8 mouse cellular contexts compared by ENCODE assay signal in genomic region chr2:181038644-181039355, GRCm38 (mm10). TPM values are rescaled to one million over a fixed set of nuclear protein-coding genes. Genes with fewer than 3 reads are reported as not detected.
DNase-seq lines count a peak whose midpoint lies in the region; ATAC-seq lines count a peak whose summit lies in the region.

No protein-coding gene starts in this region.

- peaks cover 23% of the 10 kb centered on the region for H3K27me3 ChIP-seq in hindbrain, embryonic 12.5 days
- H3K27me3 ChIP-seq in liver, embryonic 13.5 days = peaks cover 74% of the 10 kb centered on the region
- H3K27me3 ChIP-seq in stomach, embryonic 16.5 days (ENCODE audit: control insufficient read depth, insufficient read depth, low read length) = peaks cover 33% of the 10 kb centered on the region

- ATAC-seq in hindbrain, embryonic 12.5 days (ENCODE audit: low FRiP score) = peak; percentile 14; the same call in 1 of the 2 replicates
- ATAC-seq in liver, embryonic 13.5 days (ENCODE audit: low read depth) = no peak
- peak; percentile 27; the same call in 1 of the 2 replicates for ATAC-seq in stomach, embryonic 16.5 days (ENCODE audit: insufficient read depth, low FRiP score)

- H3K27ac ChIP-seq in hindbrain, embryonic 12.5 days = peak overlapping the region; percentile 71; the same call in 1 of the 2 replicates
- H3K27ac ChIP-seq in liver, embryonic 13.5 days = no peak overlapping the region
- H3K27ac ChIP-seq in stomach, embryonic 16.5 days (ENCODE audit: low read length) = no peak overlapping the region

- H3K4me1 ChIP-seq in hindbrain, embryonic 12.5 days = peaks cover 52% of the 10 kb centered on the region
- H3K4me1 ChIP-seq in liver, embryonic 13.5 days (replicated peaks) = 0 out of 2 replicates have a peak, but pooled peaks cover 3% of the 10 kb centered on the region
- peaks cover 13% of the 10 kb centered on the region; the same call in 1 of the 2 replicates for H3K4me1 ChIP-seq in stomach, embryonic 16.5 days (ENCODE audit: control insufficient read depth, insufficient read depth, low read length)

- H3K36me3 ChIP-seq in hindbrain, embryonic 12.5 days = 0 out of 2 replicates have a peak, but pooled peaks cover 7% of the 10 kb centered on the region
- H3K36me3 ChIP-seq in liver, embryonic 13.5 days = no peaks in the 10 kb centered on the region
- no peaks in the 10 kb centered on the region for H3K36me3 ChIP-seq in stomach, embryonic 16.5 days (ENCODE audit: control insufficient read depth, insufficient read depth, low read length)

- H3K4me2 ChIP-seq in hindbrain, embryonic 12.5 days (replicated peaks) = peak overlapping the region; percentile 84
- peak overlapping the region; percentile 62 for H3K4me2 ChIP-seq in liver, embryonic 13.5 days
- H3K4me2 ChIP-seq in stomach, embryonic 16.5 days (ENCODE audit: low read depth, low read length) = peak overlapping the region; percentile 72

- peak overlapping the region; percentile 73 for H3K4me3 ChIP-seq in hindbrain, embryonic 12.5 days
- H3K4me3 ChIP-seq in liver, embryonic 13.5 days (replicated peaks) = peak overlapping the region; percentile 46
- peak overlapping the region; percentile 54 for H3K4me3 ChIP-seq in stomach, embryonic 16.5 days (replicated peaks; ENCODE audit: low read length)

- DNase-seq in cerebellum, postnatal 36 days = peak; percentile 17 to 34
- DNase-seq in cerebellum, adult 8-10 months = no peak
- peak; percentile 9 for DNase-seq in urinary bladder, postnatal 25 days (ENCODE audit: low spot score)
- no peak for DNase-seq in urinary bladder, postnatal 14 days (ENCODE audit: low spot score)
- no peak for DNase-seq in liver, embryonic 13.5 days
- DNase-seq in thymus, postnatal 14 days = no peak

- H3K9ac ChIP-seq in hindbrain, embryonic 12.5 days = peak overlapping the region; percentile 84
- H3K9ac ChIP-seq in liver, embryonic 13.5 days = no peak overlapping the region; the same call in 1 of the 2 replicates
- H3K9ac ChIP-seq in stomach, embryonic 16.5 days (ENCODE audit: low read length) = peak overlapping the region; percentile 67

- 2% methylated on average over 60 of the region's 63 CpGs for WGBS in hindbrain, embryonic 12.5 days
- 1% methylated on average over 59 of the region's 63 CpGs for WGBS in liver, embryonic 13.5 days (ENCODE audit: insufficient replicate concordance)
- WGBS in stomach, embryonic 16.5 days = under 1% methylated on average over 62 of the region's 63 CpGs

- no peaks in the 10 kb centered on the region for H3K9me3 ChIP-seq in hindbrain, embryonic 12.5 days (replicated peaks)
- no peaks in the 10 kb centered on the region for H3K9me3 ChIP-seq in liver, embryonic 13.5 days (replicated peaks)
- no peaks in the 10 kb centered on the region for H3K9me3 ChIP-seq in stomach, embryonic 16.5 days (replicated peaks; ENCODE audit: control insufficient read depth, low read length)

RNA-seq across cellular contexts. Expression of gene Chrna4, which starts 4.5 kb away (rescaled TPM):
- 44.6 and 47.0 TPM in 2 replicates for polyA plus RNA-seq in hindbrain, embryonic 12.5 days (2016; fragmentation: Nextera tagmentation; extraction: Ambion mirVana)
- polyA plus RNA-seq in liver, embryonic 13.5 days (2015; fragmentation: Nextera tagmentation; extraction: Ambion mirVana) = 0.46 and 0.56 TPM in 2 replicates
- 0.81 and 1.2 TPM in 2 replicates for polyA plus RNA-seq in stomach, embryonic 16.5 days (2015; fragmentation: Nextera tagmentation; extraction: Ambion mirVana)

RNA-seq across cellular contexts. Expression of gene Col20a1, which starts 52.5 kb away (rescaled TPM):
- polyA plus RNA-seq in hindbrain, embryonic 12.5 days (2016; fragmentation: Nextera tagmentation; extraction: Ambion mirVana) = 1.8 and 2.1 TPM in 2 replicates
- polyA plus RNA-seq in liver, embryonic 13.5 days (2015; fragmentation: Nextera tagmentation; extraction: Ambion mirVana) = 0.06 and 0.13 TPM in 2 replicates
- polyA plus RNA-seq in stomach, embryonic 16.5 days (2015; fragmentation: Nextera tagmentation; extraction: Ambion mirVana) = 0.94 TPM in 2 replicates

Comparison
In these comparisons a context has a peak if more than half of its experiments do, and no peak if none do; other contexts are left out.
1. DNase-seq: peak in cerebellum, postnatal 36 days (2 of 2) and urinary bladder, postnatal 25 days (single experiment); none in cerebellum, adult 8-10 months (single experiment), urinary bladder, postnatal 14 days (single experiment), liver, embryonic 13.5 days (single experiment) and thymus, postnatal 14 days (single experiment).
2. RNA of gene Chrna4, which starts 4.5 kb away (polyA plus RNA-seq): 44.6 to 47.0 TPM in hindbrain, embryonic 12.5 days; 0.81 to 1.2 TPM in stomach, embryonic 16.5 days and 0.46 to 0.56 TPM in liver, embryonic 13.5 days; every median in the first group is over 10 times any median in the second.
3. Peak in every context shown above with its lines, with median percentiles within 50 percentile points of each other: H3K4me2 ChIP-seq and H3K4me3 ChIP-seq.